Mouse (Mus musculus) midbrain, embryonic 15.5 days (tissue): Measurements from ENCODE around the gene Insig1. TPM values are rescaled to one million over a fixed set of nuclear protein-coding genes. Genes with fewer than 3 reads are reported as not detected.
A peak's percentile ranks its signal among the peaks of the same experiment; 100 is the strongest.

ENCODE experiments used
- ATAC-seq: fragments of 200-750 bp; cut with Nextera tagmentation; replicated peaks from 2 replicates; pipeline ENCODE4 v1.8.0; 2017; ENCODE audit warnings: moderate TSS enrichment
- H3K27ac ChIP-seq: fragments of 300-500 bp; sonication (generic); 2 replicates; pipeline ENCODE4 v1.5.1; 2015; ENCODE audit warnings: mild to moderate bottlenecking, inconsistent platforms
- H3K27me3 ChIP-seq: fragments of 300-500 bp; sonication (generic); replicated peaks from 2 replicates; pipeline ENCODE4 v1.6.1; 2015; ENCODE audit warnings: inconsistent platforms
- H3K36me3 ChIP-seq: fragments of 300-500 bp; sonication (generic); replicated peaks from 2 replicates; pipeline ENCODE4 v1.6.1; 2015; ENCODE audit warnings: inconsistent platforms
- H3K4me1 ChIP-seq: fragments of 300-500 bp; sonication (generic); 2 replicates; pipeline ENCODE4 v1.6.1; 2015; ENCODE audit warnings: inconsistent platforms
- H3K4me2 ChIP-seq: fragments of 300-500 bp; sonication (generic); 2 replicates; pipeline ENCODE4 v1.6.1; 2015; ENCODE audit warnings: inconsistent platforms, mild to moderate bottlenecking, moderate library complexity
- H3K4me3 ChIP-seq: fragments of 300-500 bp; sonication (generic); 2 replicates; pipeline ENCODE4 v1.5.1; 2015; ENCODE audit warnings: mild to moderate bottlenecking, inconsistent platforms
- H3K9ac ChIP-seq: fragments of 300-500 bp; sonication (generic); 2 replicates; pipeline ENCODE4 v1.6.1; 2015; ENCODE audit warnings: mild to moderate bottlenecking, inconsistent platforms
- H3K9me3 ChIP-seq: fragments of 300-500 bp; sonication (generic); 2 replicates; pipeline ENCODE4 v1.6.1; 2016; ENCODE audit warnings: inconsistent platforms
- WGBS: fragments of 180-500 bp; shearing (Covaris S2); methylation state at CpG from one replicate; pipeline ENCODE4 v1.1.7; 2015; ENCODE audit warnings: mixed read lengths; 5-methylcytosine and 5-hydroxymethylcytosine counted together
- polyA plus RNA-seq: library from polyadenylated mRNA; unstranded; fragments of >200 nt; fragmentation: Nextera tagmentation; extraction: Ambion mirVana; gene quantifications from 2 replicates; pipeline ENCODE4 v1.2.1, GENCODE M21; 2015

Gene Insig1
- polyA plus RNA-seq = 79.3 and 84.0 TPM in 2 replicates

GRCm38 (mm10) chr5:28070828-28071455, at the start of gene Insig1:
Gene Insig1, plus strand, starts transcription at chr5:28071363.
- peak within 1 kb of the TSS; percentile 92 for H3K4me2 ChIP-seq
- no peaks in the 10 kb centered on the region for H3K27me3 ChIP-seq
- H3K4me3 ChIP-seq = peak within 1 kb of the TSS; percentile 57
- peak; percentile 95 for ATAC-seq
- H3K9me3 ChIP-seq = no peaks in the 10 kb centered on the region
- under 1% methylated on average over 64 of the region's 64 CpGs for WGBS
- peaks cover 44% of the 10 kb centered on the region for H3K4me1 ChIP-seq
- peak within 1 kb of the TSS; percentile 61 for H3K9ac ChIP-seq
- peaks cover 18% of the 10 kb centered on the region; the same call in 1 of the 2 replicates for H3K36me3 ChIP-seq
- H3K27ac ChIP-seq = peak within 1 kb of the TSS; percentile 96

- Histone ChIP-seq H3K4me2 (no peak overlapping the region), H3K9ac (no peak overlapping the region), H3K4me1 (no peaks in the 10 kb centered on the region), H3K4me3 (no peak overlapping the region), H3K27me3 (no peaks in the 10 kb centered on the region), H3K9me3 (no peaks in the 10 kb centered on the region), H3K36me3 (no peaks in the 10 kb centered on the region), H3K27ac (no peak overlapping the region)
- no peak for ATAC-seq
- WGBS = 39% methylated on average over 2 of the region's 2 CpGs
Observed at GRCm38 (mm10) chr5:28023452-28023851, 47.7 kb upstream of the Insig1 start.

GRCm38 (mm10) chr5:28031577-28032236, 39.5 kb upstream of the Insig1 start:
- ATAC-seq = no peak
- Histone ChIP-seq H3K27me3 (no peaks in the 10 kb centered on the region), H3K27ac (no peak overlapping the region), H3K4me1 (no peaks in the 10 kb centered on the region), H3K4me2 (no peak overlapping the region), H3K9me3 (no peaks in the 10 kb centered on the region), H3K9ac (no peak overlapping the region), H3K4me3 (no peak overlapping the region), H3K36me3 (no peaks in the 10 kb centered on the region)
- WGBS = 80% methylated on average over 3 of the region's 3 CpGs

GRCm38 (mm10) chr5:28032866-28033265, 38.3 kb upstream of the Insig1 start:
- 91% methylated on average over 10 of the region's 10 CpGs for WGBS
- Histone ChIP-seq H3K4me2 (no peak overlapping the region), H3K9ac (no peak overlapping the region), H3K36me3 (no peaks in the 10 kb centered on the region), H3K27ac (no peak overlapping the region), H3K27me3 (no peaks in the 10 kb centered on the region), H3K9me3 (no peaks in the 10 kb centered on the region), H3K4me3 (no peak overlapping the region), H3K4me1 (peaks cover 4% of the 10 kb centered on the region; the same call in 1 of the 2 replicates)
- no peak for ATAC-seq

GRCm38 (mm10) chr5:28033281-28033680, 37.9 kb upstream of the Insig1 start:
- no peak overlapping the region for H3K9ac ChIP-seq
- H3K4me1 ChIP-seq = peaks cover 8% of the 10 kb centered on the region; the same call in 1 of the 2 replicates
- H3K4me3 ChIP-seq = no peak overlapping the region
- H3K27ac ChIP-seq = no peak overlapping the region
- no peaks in the 10 kb centered on the region for H3K36me3 ChIP-seq
- ATAC-seq = no peak
- WGBS = 85% methylated on average over 5 of the region's 5 CpGs
- no peaks in the 10 kb centered on the region for H3K9me3 ChIP-seq
- no peaks in the 10 kb centered on the region for H3K27me3 ChIP-seq
- H3K4me2 ChIP-seq = no peak overlapping the region

GRCm38 (mm10) chr5:28033826-28034225, 37.3 kb upstream of the Insig1 start:
- H3K4me2 ChIP-seq = no peak overlapping the region
- WGBS = 96% methylated on average over 5 of the region's 5 CpGs
- no peaks in the 10 kb centered on the region for H3K27me3 ChIP-seq
- H3K9me3 ChIP-seq = no peaks in the 10 kb centered on the region
- H3K36me3 ChIP-seq = no peaks in the 10 kb centered on the region
- H3K9ac ChIP-seq = no peak overlapping the region
- H3K27ac ChIP-seq = no peak overlapping the region
- H3K4me1 ChIP-seq = peaks cover 9% of the 10 kb centered on the region; the same call in 1 of the 2 replicates
- no peak overlapping the region for H3K4me3 ChIP-seq
- ATAC-seq = no peak

- ATAC-seq = no peak
- 78% methylated on average over 1 of the region's 1 CpGs for WGBS
- no peaks in the 10 kb centered on the region for H3K27me3 ChIP-seq
- peaks cover 9% of the 10 kb centered on the region; the same call in 1 of the 2 replicates for H3K4me1 ChIP-seq
- H3K27ac ChIP-seq = no peak overlapping the region
- no peak overlapping the region for H3K4me2 ChIP-seq
- no peak overlapping the region for H3K4me3 ChIP-seq
- no peaks in the 10 kb centered on the region for H3K9me3 ChIP-seq
- H3K9ac ChIP-seq = no peak overlapping the region
- no peaks in the 10 kb centered on the region for H3K36me3 ChIP-seq
Observed at GRCm38 (mm10) chr5:28036011-28036410, 35.2 kb upstream of the Insig1 start.

GRCm38 (mm10) chr5:28036518-28036917, 34.6 kb upstream of the Insig1 start:
- no peak overlapping the region for H3K4me3 ChIP-seq
- H3K36me3 ChIP-seq = no peaks in the 10 kb centered on the region
- H3K27me3 ChIP-seq = no peaks in the 10 kb centered on the region
- H3K4me1 ChIP-seq = peaks cover 9% of the 10 kb centered on the region; the same call in 1 of the 2 replicates
- no peak overlapping the region for H3K9ac ChIP-seq
- no peak overlapping the region for H3K27ac ChIP-seq
- no peak for ATAC-seq
- H3K4me2 ChIP-seq = no peak overlapping the region
- no peaks in the 10 kb centered on the region for H3K9me3 ChIP-seq
- WGBS = 90% methylated on average over 1 of the region's 1 CpGs

GRCm38 (mm10) chr5:28037172-28037591, 34.0 kb upstream of the Insig1 start:
- H3K27ac ChIP-seq = no peak overlapping the region
- WGBS = 47% methylated on average over 3 of the region's 3 CpGs
- H3K4me3 ChIP-seq = no peak overlapping the region
- peaks cover 9% of the 10 kb centered on the region; the same call in 1 of the 2 replicates for H3K4me1 ChIP-seq
- H3K36me3 ChIP-seq = no peaks in the 10 kb centered on the region
- no peak overlapping the region for H3K9ac ChIP-seq
- ATAC-seq = no peak
- no peaks in the 10 kb centered on the region for H3K9me3 ChIP-seq
- H3K27me3 ChIP-seq = no peaks in the 10 kb centered on the region
- H3K4me2 ChIP-seq = no peak overlapping the region

GRCm38 (mm10) chr5:28037639-28038038, 33.5 kb upstream of the Insig1 start:
- no peak overlapping the region for H3K4me2 ChIP-seq
- no peak for ATAC-seq
- no peaks in the 10 kb centered on the region for H3K27me3 ChIP-seq
- H3K9ac ChIP-seq = no peak overlapping the region
- H3K9me3 ChIP-seq = no peaks in the 10 kb centered on the region
- no peak overlapping the region for H3K4me3 ChIP-seq
- H3K4me1 ChIP-seq = peaks cover 9% of the 10 kb centered on the region; the same call in 1 of the 2 replicates
- 51% methylated on average over 5 of the region's 5 CpGs for WGBS
- H3K27ac ChIP-seq = no peak overlapping the region
- H3K36me3 ChIP-seq = no peaks in the 10 kb centered on the region

- Histone ChIP-seq H3K4me3 (no peak overlapping the region), H3K36me3 (no peaks in the 10 kb centered on the region), H3K9me3 (no peaks in the 10 kb centered on the region), H3K4me2 (no peak overlapping the region), H3K9ac (no peak overlapping the region), H3K27me3 (no peaks in the 10 kb centered on the region), H3K27ac (no peak overlapping the region), H3K4me1 (peaks cover 9% of the 10 kb centered on the region; the same call in 1 of the 2 replicates)
- no peak for ATAC-seq
- 58% methylated on average over 2 of the region's 2 CpGs for WGBS
Observed at GRCm38 (mm10) chr5:28038115-28038514, 33.0 kb upstream of the Insig1 start.

- Histone ChIP-seq H3K4me2 (no peak overlapping the region), H3K27me3 (no peaks in the 10 kb centered on the region), H3K4me3 (no peak overlapping the region), H3K9ac (no peak overlapping the region), H3K27ac (no peak overlapping the region), H3K4me1 (peaks cover 9% of the 10 kb centered on the region; the same call in 1 of the 2 replicates), H3K36me3 (no peaks in the 10 kb centered on the region), H3K9me3 (no peaks in the 10 kb centered on the region)
- ATAC-seq = no peak
- WGBS = 79% methylated on average over 7 of the region's 7 CpGs
Observed at GRCm38 (mm10) chr5:28039746-28040655, 31.2 kb upstream of the Insig1 start.
